Mouse (Mus musculus) heart, adult 2 months (tissue): Measurements from ENCODE around the gene Pitpnc1.

Experiments
- CTCF ChIP-seq: fragments of 200-600 bp; IDR thresholded peaks from 2 replicates; pipeline ENCODE4 v1.8.1; 2022; ENCODE audit warnings: antibody characterized with exemption, mild to moderate bottlenecking, moderate library complexity
- POLR2A ChIP-seq: fragments of 200-500 bp; IDR thresholded peaks from 2 replicates; pipeline ENCODE4 v1.6.1; 2011; ENCODE audit warnings: mild to moderate bottlenecking, low read depth, low read length, control low read depth; ENCODE audit not compliant: insufficient read depth

- TF ChIP-seq POLR2A (no peak), CTCF (peak; percentile 57)
Measured at GRCm38 (mm10) chr11:107506260-107506659, 35.8 kb upstream of the Pitpnc1 start.
